Comparison of ENCODE assay signal across 15 mouse cellular contexts in the genomic region with DNA sequence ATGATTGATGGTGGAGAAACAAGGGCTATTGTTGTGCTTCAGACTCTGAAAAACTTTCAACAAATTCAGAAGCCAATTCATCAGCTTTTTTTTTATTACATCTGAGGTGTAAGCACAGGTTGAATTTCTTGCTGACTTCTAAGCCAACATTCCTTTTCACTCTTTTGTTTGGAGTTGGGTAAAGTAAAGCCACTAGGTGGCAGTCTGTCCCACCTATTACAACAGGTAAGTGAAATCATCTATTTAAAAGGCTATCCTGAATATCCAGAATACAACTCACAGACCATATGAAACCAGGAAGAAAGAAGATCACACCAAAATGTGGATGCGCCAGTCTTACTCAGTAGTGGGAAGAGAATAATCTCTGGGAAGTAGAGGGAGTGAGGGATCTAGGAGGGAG. TPM values are rescaled to one million over a fixed set of nuclear protein-coding genes. Genes with fewer than 3 reads are reported as not detected.
A peak's percentile ranks its signal among the peaks of the same experiment; 100 is the strongest.
DNase-seq lines count a peak whose midpoint lies in the region; ATAC-seq and TF ChIP-seq lines count a peak whose summit lies in the region.
"Had no signal": no experiment of that assay in that cellular context is flagged by ENCODE, and none has a peak within 500 bp of the region (broad histone marks: within the 10 kb centered on the region; RNA-seq: fewer than 3 reads in every experiment).

No protein-coding gene starts in this region.

- in situ Hi-C loops in ES-E14 (cut with MboI; ENCODE audit: low sequenced_read_pairs in 2 of 2, unreplicated experiment in 2 of 2) = no loop called here

- TF ChIP-seq POLR2A in heart, adult 2 months (IDR thresholded peaks at IDR 0.05; ENCODE audit: insufficient read depth, low read depth, low read length) = no peak
- TF ChIP-seq POLR2A in liver, adult 2 months (IDR thresholded peaks at IDR 0.05; ENCODE audit: extremely low read depth, insufficient read depth, low read length) = no peak

- H3K4me1 ChIP-seq in heart, adult 2 months (ENCODE audit: control insufficient read depth, insufficient read depth, low read length) = no peaks in the 10 kb centered on the region
- H3K4me1 ChIP-seq in heart, embryonic 10.5 days = no peaks in the 10 kb centered on the region
- no peaks in the 10 kb centered on the region for H3K4me1 ChIP-seq in liver, adult 2 months (ENCODE audit: control insufficient read depth, insufficient read depth, low read length)
- H3K4me1 ChIP-seq in liver, embryonic 11.5 days (replicated peaks; ENCODE audit: control insufficient read depth, insufficient read depth, low read length) = no peaks in the 10 kb centered on the region
- no peaks in the 10 kb centered on the region for H3K4me1 ChIP-seq in ES-E14 (ENCODE audit: control insufficient read depth in 2 of 2, insufficient read depth in 2 of 2, low read length in 2 of 2, poor library complexity in 1 of 2)
- H3K4me1 ChIP-seq: embryonic facial prominence, embryonic 13.5 days; liver, embryonic 12.5 days had no signal

- no peaks in the 10 kb centered on the region for H3K79me2 ChIP-seq in heart, adult 2 months (replicated peaks; ENCODE audit: control insufficient read depth, insufficient read depth, low read length)
- H3K79me2 ChIP-seq in liver, adult 2 months (ENCODE audit: control insufficient read depth, insufficient read depth, low read length) = no peaks in the 10 kb centered on the region

- no peaks in the 10 kb centered on the region for H3K27me3 ChIP-seq in heart, adult 2 months (ENCODE audit: control insufficient read depth, insufficient read depth, low read length)
- no peaks in the 10 kb centered on the region for H3K27me3 ChIP-seq in heart, embryonic 10.5 days (ENCODE audit: insufficient read depth, poor library complexity, severe bottlenecking)
- H3K27me3 ChIP-seq in liver, adult 2 months (ENCODE audit: control insufficient read depth, insufficient read depth, low read length) = no peaks in the 10 kb centered on the region
- H3K27me3 ChIP-seq in liver, embryonic 11.5 days (replicated peaks; ENCODE audit: control insufficient read depth, insufficient read depth, low read length) = no peaks in the 10 kb centered on the region
- H3K27me3 ChIP-seq: embryonic facial prominence, embryonic 13.5 days; liver, embryonic 12.5 days had no signal

- no peak overlapping the region for H3K9ac ChIP-seq in heart, adult 2 months (ENCODE audit: low read depth, low read length)
- no peak overlapping the region for H3K9ac ChIP-seq in liver, adult 2 months (ENCODE audit: low read depth, low read length)
- H3K9ac ChIP-seq in liver, embryonic 11.5 days (ENCODE audit: low read depth, low read length) = no peak overlapping the region
- no peak overlapping the region for H3K9ac ChIP-seq in ES-E14 (ENCODE audit: insufficient read depth, low read depth, low read length, poor library complexity, severe bottlenecking)
- H3K9ac ChIP-seq: embryonic facial prominence, embryonic 13.5 days; liver, embryonic 12.5 days had no signal

- no peaks in the 10 kb centered on the region for H3K9me3 ChIP-seq in heart, embryonic 10.5 days
- H3K9me3 ChIP-seq in liver, embryonic 11.5 days (ENCODE audit: control insufficient read depth, low read length) = no peaks in the 10 kb centered on the region
- no peaks in the 10 kb centered on the region for H3K9me3 ChIP-seq in ES-E14 (ENCODE audit: control insufficient read depth, insufficient read depth, low read depth, low read length)

- H3K4me2 ChIP-seq in liver, embryonic 11.5 days = no peak overlapping the region
- H3K4me2 ChIP-seq: embryonic facial prominence, embryonic 13.5 days; liver, embryonic 12.5 days had no signal

- H3K27ac ChIP-seq in heart, adult 2 months = no peak overlapping the region
- H3K27ac ChIP-seq in heart, embryonic 10.5 days = no peak overlapping the region
- H3K27ac ChIP-seq in liver, adult 2 months (replicated peaks; ENCODE audit: insufficient read depth, low read depth, low read length) = no peak overlapping the region
- H3K27ac ChIP-seq in liver, embryonic 11.5 days (ENCODE audit: low read depth, low read length) = no peak overlapping the region
- H3K27ac ChIP-seq in ES-E14 (ENCODE audit: insufficient read depth, low read depth, low read length, poor library complexity, severe bottlenecking) = no peak overlapping the region
- H3K27ac ChIP-seq: embryonic facial prominence, embryonic 13.5 days; liver, embryonic 12.5 days had no signal

- no peaks in the 10 kb centered on the region for H3K36me3 ChIP-seq in heart, adult 2 months (ENCODE audit: control insufficient read depth, insufficient read depth, low read length)
- no peaks in the 10 kb centered on the region for H3K36me3 ChIP-seq in heart, embryonic 10.5 days
- no peaks in the 10 kb centered on the region for H3K36me3 ChIP-seq in liver, adult 2 months (ENCODE audit: control insufficient read depth, insufficient read depth, low read length)
- H3K36me3 ChIP-seq in liver, embryonic 11.5 days (ENCODE audit: control insufficient read depth, insufficient read depth, low read length) = no peaks in the 10 kb centered on the region
- no peaks in the 10 kb centered on the region for H3K36me3 ChIP-seq in ES-E14 (ENCODE audit: control insufficient read depth, insufficient read depth, low read length, poor library complexity, severe bottlenecking)
- H3K36me3 ChIP-seq: embryonic facial prominence, embryonic 13.5 days; liver, embryonic 12.5 days had no signal

- TF ChIP-seq CTCF in heart, adult 2 months (IDR thresholded peaks at IDR 0.05) = peak; percentile 16
- peak; percentile 21; the same call in 1 of the 2 replicates for TF ChIP-seq CTCF in liver, adult 2 months (IDR thresholded peaks at IDR 0.05; ENCODE audit: low read depth, low read length)

- H3K4me3 ChIP-seq in heart, adult 2 months = no peak overlapping the region
- no peak overlapping the region for H3K4me3 ChIP-seq in heart, embryonic 10.5 days
- H3K4me3 ChIP-seq in liver, adult 2 months (ENCODE audit: insufficient read depth, low read depth, low read length) = no peak overlapping the region
- no peak overlapping the region for H3K4me3 ChIP-seq in liver, embryonic 11.5 days (ENCODE audit: low read depth, low read length)
- no peak overlapping the region for H3K4me3 ChIP-seq in ES-E14 (ENCODE audit: insufficient read depth in 1 of 2, low read depth in 1 of 2, low read length in 2 of 2, poor library complexity in 1 of 2, severe bottlenecking in 1 of 2)
- H3K4me3 ChIP-seq: embryonic facial prominence, embryonic 13.5 days; liver, embryonic 12.5 days had no signal

- no peak for DNase-seq in heart, adult 2 months
- no peak for DNase-seq in heart, embryonic 10.5 days (ENCODE audit: low spot score)
- peak; percentile 23 for DNase-seq in liver, adult 2 months (ENCODE audit: extremely low read depth, low read depth, low spot score)
- DNase-seq in liver, embryonic 11.5 days (ENCODE audit: low spot score) = no peak
- peak; percentile 37 for DNase-seq in ES-E14 (ENCODE audit: low read depth, low spot score)
- peak; percentile 4 for DNase-seq in embryo, embryonic 9.5 days (ENCODE audit: extremely low spot score)
- no peak for DNase-seq in gastrocnemius, postnatal 4 days (ENCODE audit: low spot score in 2 of 2)
- no peak for DNase-seq in heart, adult 8-10 months (ENCODE audit: low spot score)

- 47% methylated on average over 1 of the region's 1 CpGs for WGBS in heart, adult 2 months
- WGBS in heart, embryonic 10.5 days = 38% methylated on average over 1 of the region's 1 CpGs
- WGBS in liver, adult 2 months = 44% methylated on average over 1 of the region's 1 CpGs
- 45% methylated on average over 1 of the region's 1 CpGs for WGBS in liver, embryonic 11.5 days

- intact Hi-C loops in heart, adult 2 months (cut with DNase I) = loop anchor here (10.0 kb wide), 1 partner anchor 60 kb away; no protein-coding TSS in a partner anchor

- no peak for ATAC-seq in liver, embryonic 11.5 days (replicated peaks; ENCODE audit: low FRiP score)
- ATAC-seq: CD4-positive, CD25-positive, alpha-beta regulatory T cell, adult 4 months; intestine, embryonic 16.5 days; liver, embryonic 12.5 days had no signal

- no peak for TF ChIP-seq EP300 in heart, adult 2 months (IDR thresholded peaks at IDR 0.05; ENCODE audit: insufficient read depth, low read depth, low read length)

TF ChIP-seq in ES-E14, 5 proteins besides CTCF, POLR2A, EP300 and RAD21:
- TF ChIP-seq ZC3H11A (IDR thresholded peaks at IDR 0.05; ENCODE audit: borderline replicate concordance, low read depth, low read length) (peak; percentile 55; the same call in 1 of the 2 replicates), ZNF384 (IDR thresholded peaks at IDR 0.05; ENCODE audit: low read depth, low read length) (no peak)

RNA-seq across cellular contexts. Expression of gene Olfr291, which starts 31.2 kb away (rescaled TPM):
- not detected for total RNA-seq in heart, adult 2 months (2021)
- polyA plus RNA-seq in heart, adult 2 months (2012; rRNA removed) = not detected in 2 replicates
- polyA plus RNA-seq in heart, embryonic 10.5 days (2016; fragmentation: Nextera tagmentation; extraction: Ambion mirVana) = not detected in 2 replicates
- total RNA-seq in liver, adult 2 months (2014; rRNA removed) = not detected in 2 replicates
- not detected in 2 replicates for polyA plus RNA-seq in liver, adult 2 months (2012; rRNA removed)
- polyA plus RNA-seq in liver, embryonic 11.5 days (2014; fragmentation: Nextera tagmentation; extraction: Ambion mirVana) = not detected in 2 replicates
- total RNA-seq in ES-E14 (2012; rRNA removed) = not detected in 2 replicates
- total RNA-seq in gastrocnemius, postnatal 4 days (2021) = not detected
- total RNA-seq in heart, adult 8-10 months (2022) = not detected
- total RNA-seq: megakaryocyte progenitor cell, adult 5-6 weeks had no signal
- polyA plus RNA-seq: CD4-positive, CD25-positive, alpha-beta regulatory T cell, adult 4 months; embryonic facial prominence, embryonic 13.5 days; heart, embryonic 14.5 days; intestine, embryonic 16.5 days; liver, embryonic 12.5 days; thymus, postnatal 0 days had no signal

Comparison
In these comparisons a context has a peak if more than half of its experiments do, and no peak if none do; other contexts are left out.
1. DNase-seq: peak in liver, adult 2 months (single experiment), ES-E14 (single experiment) and embryo, embryonic 9.5 days (single experiment); none in heart, adult 2 months (0 of 2), heart, embryonic 10.5 days (single experiment), liver, embryonic 11.5 days (single experiment), gastrocnemius, postnatal 4 days (0 of 2) and heart, adult 8-10 months (single experiment).